Mouse (Mus musculus): ENCODE results near the gene Prc1. TPM values are rescaled to one million over a fixed set of nuclear protein-coding genes. Genes with fewer than 3 reads are reported as not detected.

The Prc1 gene
- polyA plus RNA-seq, 1 experiment, result 12.2 TPM

GRCm38 (mm10) chr7:80269751-80270255 lies 24.4 kb upstream of the Prc1 start:
- DNase-seq (ENCODE audit: low read depth in 1 of 2, low spot score in 2 of 2), result no peak

GRCm38 (mm10) chr7:80273456-80273855 lies 20.8 kb upstream of the Prc1 start:
- H3K4me3 ChIP-seq (ENCODE audit: extremely low read depth, insufficient read depth, insufficient read length), result no peak overlapping the region
- no peak overlapping the region for H3K27ac ChIP-seq (ENCODE audit: insufficient read depth, low read length)
- no peaks in the 10 kb centered on the region for H3K27me3 ChIP-seq (ENCODE audit: control insufficient read depth, insufficient read depth, low read length)
- peaks cover 4% of the 10 kb centered on the region; the same call in 1 of the 2 replicates for H3K4me1 ChIP-seq (ENCODE audit: control insufficient read depth, insufficient read depth, insufficient read length)
- H3K36me3 ChIP-seq (ENCODE audit: control insufficient read depth, insufficient read depth, low read length), result peaks cover 12% of the 10 kb centered on the region
- TF ChIP-seq POLR2A (IDR thresholded peaks at IDR 0.05; ENCODE audit: low read depth, low read length), result no peak
- no peak for TF ChIP-seq CTCF (IDR thresholded peaks at IDR 0.05; ENCODE audit: extremely low read depth, insufficient read depth, insufficient read length, insufficient replicate concordance)
- DNase-seq (ENCODE audit: low read depth in 1 of 2, low spot score in 2 of 2), result no peak
- 88% methylated on average over 2 of the region's 2 CpGs for WGBS

More at GRCm38 (mm10) chr7:80269751-80270255, 24.4 kb upstream of the Prc1 start:
- under 1% methylated on average over 23 of the region's 23 CpGs for WGBS
- Histone ChIP-seq H3K36me3 (ENCODE audit: control insufficient read depth, insufficient read depth, low read length) (peaks cover 4% of the 10 kb centered on the region), H3K4me3 (ENCODE audit: extremely low read depth, insufficient read depth, insufficient read length) (peak overlapping the region; percentile 92), H3K27me3 (ENCODE audit: control insufficient read depth, insufficient read depth, low read length) (no peaks in the 10 kb centered on the region), H3K27ac (ENCODE audit: insufficient read depth, low read length) (no peak overlapping the region), H3K4me1 (ENCODE audit: control insufficient read depth, insufficient read depth, insufficient read length) (peaks cover 4% of the 10 kb centered on the region; the same call in 1 of the 2 replicates)
- TF ChIP-seq POLR2A (IDR thresholded peaks at IDR 0.05; ENCODE audit: low read depth, low read length) (no peak), CTCF (IDR thresholded peaks at IDR 0.05; ENCODE audit: extremely low read depth, insufficient read depth, insufficient read length, insufficient replicate concordance) (no peak)

- Histone ChIP-seq H3K36me3 (ENCODE audit: control insufficient read depth, insufficient read depth, low read length) (peaks cover 25% of the 10 kb centered on the region), H3K27me3 (ENCODE audit: control insufficient read depth, insufficient read depth, low read length) (no peaks in the 10 kb centered on the region), H3K27ac (ENCODE audit: insufficient read depth, low read length) (no peak overlapping the region), H3K4me3 (ENCODE audit: extremely low read depth, insufficient read depth, insufficient read length) (no peak overlapping the region), H3K4me1 (ENCODE audit: control insufficient read depth, insufficient read depth, insufficient read length) (no peaks in the 10 kb centered on the region)
- WGBS, result 96% methylated on average over 4 of the region's 4 CpGs
- TF ChIP-seq POLR2A (IDR thresholded peaks at IDR 0.05; ENCODE audit: low read depth, low read length) (no peak), CTCF (IDR thresholded peaks at IDR 0.05; ENCODE audit: extremely low read depth, insufficient read depth, insufficient read length, insufficient replicate concordance) (no peak)
- DNase-seq (ENCODE audit: low read depth in 1 of 2, low spot score in 2 of 2), result no peak
Observed at GRCm38 (mm10) chr7:80276374-80276773, 17.9 kb upstream of the Prc1 start.

- Histone ChIP-seq H3K4me3 (ENCODE audit: extremely low read depth, insufficient read depth, insufficient read length) (no peak overlapping the region), H3K36me3 (ENCODE audit: control insufficient read depth, insufficient read depth, low read length) (peaks cover 43% of the 10 kb centered on the region), H3K4me1 (ENCODE audit: control insufficient read depth, insufficient read depth, insufficient read length) (no peaks in the 10 kb centered on the region), H3K27me3 (ENCODE audit: control insufficient read depth, insufficient read depth, low read length) (no peaks in the 10 kb centered on the region), H3K27ac (ENCODE audit: insufficient read depth, low read length) (no peak overlapping the region)
- 91% methylated on average over 10 of the region's 10 CpGs for WGBS
- DNase-seq (ENCODE audit: low read depth in 1 of 2, low spot score in 2 of 2), result no peak
- no peak for TF ChIP-seq CTCF (IDR thresholded peaks at IDR 0.05; ENCODE audit: extremely low read depth, insufficient read depth, insufficient read length, insufficient replicate concordance)
- no peak for TF ChIP-seq POLR2A (IDR thresholded peaks at IDR 0.05; ENCODE audit: low read depth, low read length)
Observed at GRCm38 (mm10) chr7:80280032-80280431, 14.2 kb upstream of the Prc1 start.

GRCm38 (mm10) chr7:80280998-80281397 lies 13.3 kb upstream of the Prc1 start:
- Histone ChIP-seq H3K4me3 (ENCODE audit: extremely low read depth, insufficient read depth, insufficient read length) (no peak overlapping the region), H3K4me1 (ENCODE audit: control insufficient read depth, insufficient read depth, insufficient read length) (no peaks in the 10 kb centered on the region), H3K36me3 (ENCODE audit: control insufficient read depth, insufficient read depth, low read length) (peaks cover 48% of the 10 kb centered on the region), H3K27ac (ENCODE audit: insufficient read depth, low read length) (no peak overlapping the region), H3K27me3 (ENCODE audit: control insufficient read depth, insufficient read depth, low read length) (no peaks in the 10 kb centered on the region)
- TF ChIP-seq CTCF (IDR thresholded peaks at IDR 0.05; ENCODE audit: extremely low read depth, insufficient read depth, insufficient read length, insufficient replicate concordance), result no peak
- no peak for TF ChIP-seq POLR2A (IDR thresholded peaks at IDR 0.05; ENCODE audit: low read depth, low read length)
- WGBS, result 87% methylated on average over 2 of the region's 2 CpGs
- no peak for DNase-seq (ENCODE audit: low read depth in 1 of 2, low spot score in 2 of 2)

- Histone ChIP-seq H3K4me1 (ENCODE audit: control insufficient read depth, insufficient read depth, insufficient read length) (no peaks in the 10 kb centered on the region), H3K4me3 (ENCODE audit: extremely low read depth, insufficient read depth, insufficient read length) (no peak overlapping the region), H3K27me3 (ENCODE audit: control insufficient read depth, insufficient read depth, low read length) (no peaks in the 10 kb centered on the region), H3K27ac (ENCODE audit: insufficient read depth, low read length) (no peak overlapping the region), H3K36me3 (ENCODE audit: control insufficient read depth, insufficient read depth, low read length) (peaks cover 45% of the 10 kb centered on the region)
- DNase-seq (ENCODE audit: low read depth in 1 of 2, low spot score in 2 of 2), result no peak
- TF ChIP-seq CTCF (IDR thresholded peaks at IDR 0.05; ENCODE audit: extremely low read depth, insufficient read depth, insufficient read length, insufficient replicate concordance), result no peak
- no peak for TF ChIP-seq POLR2A (IDR thresholded peaks at IDR 0.05; ENCODE audit: low read depth, low read length)
- WGBS, result 93% methylated on average over 3 of the region's 3 CpGs
Observed at GRCm38 (mm10) chr7:80281646-80282045, 12.6 kb upstream of the Prc1 start.

- H3K27me3 ChIP-seq (ENCODE audit: control insufficient read depth, insufficient read depth, low read length), result no peaks in the 10 kb centered on the region
- no peak for DNase-seq (ENCODE audit: low read depth in 1 of 2, low spot score in 2 of 2)
- 94% methylated on average over 3 of the region's 3 CpGs for WGBS
- peaks cover 55% of the 10 kb centered on the region for H3K36me3 ChIP-seq (ENCODE audit: control insufficient read depth, insufficient read depth, low read length)
- H3K27ac ChIP-seq (ENCODE audit: insufficient read depth, low read length), result no peak overlapping the region
- H3K4me3 ChIP-seq (ENCODE audit: extremely low read depth, insufficient read depth, insufficient read length), result no peak overlapping the region
- H3K4me1 ChIP-seq (ENCODE audit: control insufficient read depth, insufficient read depth, insufficient read length), result no peaks in the 10 kb centered on the region
- TF ChIP-seq CTCF (IDR thresholded peaks at IDR 0.05; ENCODE audit: extremely low read depth, insufficient read depth, insufficient read length, insufficient replicate concordance) (no peak), POLR2A (IDR thresholded peaks at IDR 0.05; ENCODE audit: low read depth, low read length) (no peak)
Observed at GRCm38 (mm10) chr7:80283226-80283918, 10.9 kb upstream of the Prc1 start.
